Mouse (Mus musculus): ENCODE data around the gene Slc22a17. TPM values are rescaled to one million over a fixed set of nuclear protein-coding genes. Genes with fewer than 3 reads are reported as not detected.

Slc22a17 gene
- polyA plus RNA-seq, 1 experiment from 2014 or later, result 25.6 TPM

GRCm38 (mm10) chr14:54930431-54930830 is 17.5 kb upstream of the Slc22a17 start:
- Histone ChIP-seq H3K27me3 (ENCODE audit: control insufficient read depth, insufficient read depth, low read length) (peaks cover 7% of the 10 kb centered on the region), H3K9ac (ENCODE audit: low read length) (no peak overlapping the region), H3K36me3 (ENCODE audit: control insufficient read depth, insufficient read depth, low read length) (no peaks in the 10 kb centered on the region), H3K4me1 (ENCODE audit: control insufficient read depth in 2 of 2, insufficient read depth in 2 of 2, low read length in 2 of 2) (peaks cover 14 to 26% of the 10 kb centered on the region in 2 experiments), H3K4me3 (ENCODE audit: control insufficient read depth in 1 of 2, insufficient read depth in 1 of 2, low read depth in 1 of 2, low read length in 2 of 2) (no peak overlapping the region), H3K27ac (replicated peaks in 1 of 2; ENCODE audit: control insufficient read depth in 1 of 2, insufficient read depth in 1 of 2, low read depth in 2 of 2, low read length in 2 of 2) (no peak overlapping the region), H3K4me2 (ENCODE audit: low read length) (no peak overlapping the region), H3K9me3 (ENCODE audit: control insufficient read depth, low read length) (no peaks in the 10 kb centered on the region)
- ATAC-seq (ENCODE audit: insufficient number of reproducible peaks, insufficient read depth, low FRiP score, low read depth), result no peak
- WGBS, result 38% methylated on average over 2 of the region's 2 CpGs

GRCm38 (mm10) chr14:54929801-54930200 is 16.9 kb upstream of the Slc22a17 start:
- H3K4me3 ChIP-seq (ENCODE audit: control insufficient read depth in 1 of 2, insufficient read depth in 1 of 2, low read depth in 1 of 2, low read length in 2 of 2), result no peak overlapping the region
- H3K27ac ChIP-seq (replicated peaks in 1 of 2; ENCODE audit: control insufficient read depth in 1 of 2, insufficient read depth in 1 of 2, low read depth in 2 of 2, low read length in 2 of 2), result no peak overlapping the region
- peaks cover 7% of the 10 kb centered on the region for H3K27me3 ChIP-seq (ENCODE audit: control insufficient read depth, insufficient read depth, low read length)
- no peaks in the 10 kb centered on the region for H3K9me3 ChIP-seq (ENCODE audit: control insufficient read depth, low read length)
- no peak overlapping the region for H3K9ac ChIP-seq (ENCODE audit: low read length)
- no peaks in the 10 kb centered on the region for H3K36me3 ChIP-seq (ENCODE audit: control insufficient read depth, insufficient read depth, low read length)
- H3K4me1 ChIP-seq (ENCODE audit: control insufficient read depth in 2 of 2, insufficient read depth in 2 of 2, low read length in 2 of 2), result peaks cover 21 to 32% of the 10 kb centered on the region in 2 experiments
- H3K4me2 ChIP-seq (ENCODE audit: low read length), result no peak overlapping the region
- no peak for ATAC-seq (ENCODE audit: insufficient number of reproducible peaks, insufficient read depth, low FRiP score, low read depth)
- 53% methylated on average over 5 of the region's 5 CpGs for WGBS

- H3K4me1 ChIP-seq (ENCODE audit: control insufficient read depth in 2 of 2, insufficient read depth in 2 of 2, low read length in 2 of 2), result peaks cover 24 to 35% of the 10 kb centered on the region in 2 experiments
- no peaks in the 10 kb centered on the region for H3K36me3 ChIP-seq (ENCODE audit: control insufficient read depth, insufficient read depth, low read length)
- H3K9ac ChIP-seq (ENCODE audit: low read length), result peak overlapping the region; percentile 89
- H3K4me2 ChIP-seq (ENCODE audit: low read length), result peak overlapping the region; percentile 98
- ATAC-seq (ENCODE audit: insufficient number of reproducible peaks, insufficient read depth, low FRiP score, low read depth), result no peak
- H3K27ac ChIP-seq (replicated peaks in 1 of 2; ENCODE audit: control insufficient read depth in 1 of 2, insufficient read depth in 1 of 2, low read depth in 2 of 2, low read length in 2 of 2), result peak overlapping the region in 1 of 2 experiments; percentile 88; a peak in 2 of 4 replicates
- 40% methylated on average over 7 of the region's 7 CpGs for whole genome bisulfite sequencing
- peak overlapping the region; percentile 49 to 61; a peak in 2 of 4 replicates for H3K4me3 ChIP-seq (ENCODE audit: control insufficient read depth in 1 of 2, insufficient read depth in 1 of 2, low read depth in 1 of 2, low read length in 2 of 2)
- H3K27me3 ChIP-seq (ENCODE audit: control insufficient read depth, insufficient read depth, low read length), result peaks cover 7% of the 10 kb centered on the region
- H3K9me3 ChIP-seq (ENCODE audit: control insufficient read depth, low read length), result no peaks in the 10 kb centered on the region
Measured at GRCm38 (mm10) chr14:54927296-54927695, 14.4 kb upstream of the Slc22a17 start.

GRCm38 (mm10) chr14:54926401-54927158 is 13.6 kb upstream of the Slc22a17 start:
- Histone ChIP-seq H3K9me3 (ENCODE audit: control insufficient read depth, low read length) (peaks cover 2% of the 10 kb centered on the region; the same call in 1 of the 2 replicates), H3K27me3 (ENCODE audit: control insufficient read depth, insufficient read depth, low read length) (peaks cover 7% of the 10 kb centered on the region), H3K27ac (replicated peaks in 1 of 2; ENCODE audit: control insufficient read depth in 1 of 2, insufficient read depth in 1 of 2, low read depth in 2 of 2, low read length in 2 of 2) (peak overlapping the region; percentile 87 to 88), H3K4me2 (ENCODE audit: low read length) (peak overlapping the region; percentile 98), H3K9ac (ENCODE audit: low read length) (peak overlapping the region; percentile 89), H3K4me3 (ENCODE audit: control insufficient read depth in 1 of 2, insufficient read depth in 1 of 2, low read depth in 1 of 2, low read length in 2 of 2) (peak overlapping the region; percentile 49 to 61), H3K36me3 (ENCODE audit: control insufficient read depth, insufficient read depth, low read length) (0 out of 2 replicates have a peak, but pooled peaks cover 5% of the 10 kb centered on the region), H3K4me1 (ENCODE audit: control insufficient read depth in 2 of 2, insufficient read depth in 2 of 2, low read length in 2 of 2) (peaks cover 24 to 35% of the 10 kb centered on the region in 2 experiments)
- ATAC-seq (ENCODE audit: insufficient number of reproducible peaks, insufficient read depth, low FRiP score, low read depth), result peak; percentile 41
- WGBS, result under 1% methylated on average over 50 of the region's 58 CpGs

- H3K9me3 ChIP-seq (ENCODE audit: control insufficient read depth, low read length), result peaks cover 8% of the 10 kb centered on the region; the same call in 1 of the 2 replicates
Measured at GRCm38 (mm10) chr14:54925349-54926342, 12.7 kb upstream of the Slc22a17 start, which contains the start of gene Efs. Gene Efs, minus strand, starts transcription at chr14:54926126.

GRCm38 (mm10) chr14:54924641-54925348 is 11.9 kb upstream of the Slc22a17 start:
- Histone ChIP-seq H3K9me3 (ENCODE audit: control insufficient read depth, low read length) (peaks cover 8% of the 10 kb centered on the region; the same call in 1 of the 2 replicates), H3K4me3 (ENCODE audit: control insufficient read depth in 1 of 2, insufficient read depth in 1 of 2, low read depth in 1 of 2, low read length in 2 of 2) (peak overlapping the region; percentile 49 to 61), H3K27me3 (ENCODE audit: control insufficient read depth, insufficient read depth, low read length) (peaks cover 7% of the 10 kb centered on the region), H3K4me2 (ENCODE audit: low read length) (peak overlapping the region; percentile 98), H3K36me3 (ENCODE audit: control insufficient read depth, insufficient read depth, low read length) (peaks cover 17% of the 10 kb centered on the region), H3K27ac (replicated peaks in 1 of 2; ENCODE audit: control insufficient read depth in 1 of 2, insufficient read depth in 1 of 2, low read depth in 2 of 2, low read length in 2 of 2) (peak overlapping the region; percentile 87 to 88), H3K4me1 (ENCODE audit: control insufficient read depth in 2 of 2, insufficient read depth in 2 of 2, low read length in 2 of 2) (peaks cover 21 to 27% of the 10 kb centered on the region in 2 experiments), H3K9ac (ENCODE audit: low read length) (peak overlapping the region; percentile 89)
- peak; percentile 49 for ATAC-seq (ENCODE audit: insufficient number of reproducible peaks, insufficient read depth, low FRiP score, low read depth)
- 25% methylated on average over 7 of the region's 7 CpGs for WGBS

More at GRCm38 (mm10) chr14:54925349-54926342, 12.7 kb upstream of the Slc22a17 start, which contains the start of gene Efs:
- peak within 1 kb of the TSS; percentile 98 for H3K4me2 ChIP-seq (ENCODE audit: low read length)
- H3K27me3 ChIP-seq (ENCODE audit: control insufficient read depth, insufficient read depth, low read length), result peaks cover 7% of the 10 kb centered on the region
- WGBS, result 6% methylated on average over 56 of the region's 57 CpGs
- peak within 1 kb of the TSS; percentile 49 to 61 for H3K4me3 ChIP-seq (ENCODE audit: control insufficient read depth in 1 of 2, insufficient read depth in 1 of 2, low read depth in 1 of 2, low read length in 2 of 2)
- peak within 1 kb of the TSS; percentile 87 to 88 for H3K27ac ChIP-seq (replicated peaks in 1 of 2; ENCODE audit: control insufficient read depth in 1 of 2, insufficient read depth in 1 of 2, low read depth in 2 of 2, low read length in 2 of 2)
- H3K4me1 ChIP-seq (ENCODE audit: control insufficient read depth in 2 of 2, insufficient read depth in 2 of 2, low read length in 2 of 2), result peaks cover 24 to 34% of the 10 kb centered on the region in 2 experiments
- H3K9ac ChIP-seq (ENCODE audit: low read length), result peak within 1 kb of the TSS; percentile 89
- peak; percentile 60 for ATAC-seq (ENCODE audit: insufficient number of reproducible peaks, insufficient read depth, low FRiP score, low read depth)
- peaks cover 9% of the 10 kb centered on the region; the same call in 1 of the 2 replicates for H3K36me3 ChIP-seq (ENCODE audit: control insufficient read depth, insufficient read depth, low read length)

Measured in heart, embryonic 14.5 days (tissue).